Mouse (Mus musculus): ENCODE results near the gene Gm11032.

DNA sequence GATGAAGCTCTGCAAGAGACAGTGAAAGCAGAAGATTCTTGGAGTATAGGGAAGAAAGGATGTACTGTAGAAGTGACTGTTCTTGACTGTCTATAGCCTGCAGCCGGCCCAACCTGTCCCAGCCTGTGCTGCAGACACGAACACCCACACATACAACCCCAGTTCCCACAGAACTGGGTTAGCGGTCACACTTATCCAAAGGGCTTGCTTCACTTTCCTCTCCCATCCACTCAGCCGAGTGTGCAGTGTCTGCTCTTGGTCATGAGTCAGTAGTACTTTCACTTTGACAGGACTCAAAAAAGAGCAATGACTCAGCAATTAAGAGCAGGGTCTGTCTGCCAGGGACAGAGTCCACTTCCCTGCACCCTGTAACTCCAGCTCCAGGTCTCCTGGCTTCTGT is 41.5 kb downstream of the Gm11032 start:
- TF ChIP-seq FLI1 (IDR thresholded peaks at IDR 0.05; ENCODE audit: low read length) (no peak), GATA1 (IDR thresholded peaks at IDR 0.05; ENCODE audit: borderline replicate concordance, low read length) (no peak)
